Mouse (Mus musculus) myocyte (in vitro differentiated cells): Measurements from ENCODE around the gene Angptl2.

Experiments
- POLR2A ChIP-seq: IDR thresholded peaks from one replicate; pipeline ENCODE4 v1.6.1; 2011; ENCODE audit warnings: low read depth, mild to moderate bottlenecking, control low read depth, moderate library complexity; ENCODE audit not compliant: insufficient read length
- TCF12 ChIP-seq: IDR thresholded peaks from one replicate; pipeline ENCODE4 v1.6.1; 2011; ENCODE audit warnings: mild to moderate bottlenecking, control low read depth; ENCODE audit not compliant: poor library complexity, insufficient read depth, severe bottlenecking

DNA sequence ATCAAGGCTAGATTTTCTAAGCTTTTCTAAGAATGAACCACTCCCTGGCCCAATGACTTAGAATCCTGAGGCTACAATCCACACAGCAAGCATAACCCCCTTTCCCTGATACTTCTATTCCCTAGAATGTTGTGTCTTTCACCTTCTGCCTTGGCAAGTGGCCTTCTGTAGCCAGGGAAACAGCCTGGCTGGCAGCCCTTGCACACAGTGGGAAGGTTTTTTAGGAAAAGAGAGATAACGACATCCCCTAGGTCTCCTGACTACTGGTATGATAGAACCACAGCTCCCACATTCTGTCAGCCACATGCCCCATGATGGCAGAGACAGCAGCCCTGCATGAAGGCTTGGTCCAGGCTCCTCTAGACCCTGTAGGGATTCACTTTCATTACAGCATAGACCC is 55.6 kb downstream of the Angptl2 start:
- TF ChIP-seq POLR2A, result no peak
- TF ChIP-seq TCF12, result no peak
